Mouse (Mus musculus) gastrocnemius, adult 2 months (tissue): ENCODE measurements at regions not wholly inside any gene's neighbourhood (a gene's known extent, or its start where the extent isn't known, plus 50 kb on each side); places are given as distances from the start of the nearest gene placed in this dataset.
A peak's percentile ranks its signal among the peaks of the same experiment; 100 is the strongest.

Experiments
- DNase-seq: peaks from one replicate; pipeline ENCODE4 v3.0.0; 2022
- H3K27ac ChIP-seq: fragments of 200-600 bp; 2 replicates; pipeline ENCODE4 v1.8.1; 2022; ENCODE audit warnings: mild to moderate bottlenecking
- H3K4me3 ChIP-seq: fragments of 200-600 bp; 2 replicates; pipeline ENCODE4 v1.8.1; 2022; ENCODE audit warnings: mild to moderate bottlenecking, moderate library complexity
- CTCF ChIP-seq: fragments of 200-600 bp; IDR thresholded peaks from 2 replicates; pipeline ENCODE4 v1.8.1; 2022; ENCODE audit warnings: antibody characterized with exemption, mild to moderate bottlenecking, moderate library complexity
- intact Hi-C: fragments of 180-260 bp; cut with DNase I; formaldehyde crosslinking; loops from one replicate; pipeline ENCODE4 v1.15.1; 2025

DNA sequence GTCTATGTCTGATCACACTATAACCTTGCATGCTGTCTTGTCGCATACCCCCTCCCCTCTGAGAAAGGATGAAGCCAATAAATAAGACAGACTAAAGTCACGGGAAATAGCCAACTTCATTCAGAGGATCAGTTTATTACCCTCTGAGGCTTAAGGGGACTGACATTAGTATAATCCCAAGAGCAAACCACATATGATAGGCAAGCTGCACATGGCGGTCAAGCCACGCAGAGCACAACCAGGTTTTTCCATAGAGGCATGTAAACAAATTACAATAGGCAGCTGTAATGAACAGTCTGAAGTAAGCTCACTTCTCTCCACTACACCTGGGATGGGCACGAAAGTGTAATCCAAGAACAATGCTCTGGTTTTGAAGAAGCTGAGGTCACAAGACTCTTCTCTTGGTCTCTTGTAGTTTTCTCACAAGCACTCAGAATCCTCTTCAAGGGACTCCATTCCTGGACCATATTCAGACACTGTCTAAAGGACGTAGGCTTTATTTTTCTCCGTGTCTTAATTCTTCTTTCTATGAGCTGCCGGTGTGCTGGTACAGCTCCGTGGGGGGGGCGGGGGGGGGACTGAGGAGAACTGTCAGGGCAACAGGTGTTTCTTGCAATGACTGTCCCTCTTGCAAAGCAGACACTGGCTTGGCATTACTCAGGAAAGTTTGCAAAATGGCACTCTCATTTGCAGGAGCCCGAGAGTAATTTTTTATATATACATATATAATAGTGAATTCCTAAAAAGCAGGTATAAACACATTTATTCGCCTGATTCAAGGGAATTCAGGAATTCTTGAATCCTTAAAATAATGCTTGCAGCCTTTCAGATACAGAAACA is 118.4 kb upstream of the Itga4 start:
- Histone ChIP-seq H3K4me3 (no peak overlapping the region), H3K27ac (no peak overlapping the region)
- no peak for TF ChIP-seq CTCF
- no peak for DNase-seq
- intact Hi-C loops: no loop called here

- DNase-seq: no peak
- TF ChIP-seq CTCF: no peak
- intact Hi-C loops: no loop called here
- Histone ChIP-seq H3K4me3 (no peak overlapping the region), H3K27ac (no peak overlapping the region)
Observed at GRCm38 (mm10) chr2:79137694-79138171, 117.5 kb upstream of the Itga4 start.

GRCm38 (mm10) chr2:79138368-79139109 is 116.7 kb upstream of the Itga4 start:
- no peak for DNase-seq
- intact Hi-C loops: no loop called here
- Histone ChIP-seq H3K27ac (no peak overlapping the region), H3K4me3 (no peak overlapping the region)
- TF ChIP-seq CTCF: no peak

GRCm38 (mm10) chr2:79141961-79142360 is 113.3 kb upstream of the Itga4 start:
- Histone ChIP-seq H3K27ac (no peak overlapping the region), H3K4me3 (no peak overlapping the region)
- intact Hi-C loops: loop anchor here (10.0 kb wide), 1 partner anchor 57 kb away; no protein-coding TSS in a partner anchor
- TF ChIP-seq CTCF: no peak
- DNase-seq: no peak

DNA sequence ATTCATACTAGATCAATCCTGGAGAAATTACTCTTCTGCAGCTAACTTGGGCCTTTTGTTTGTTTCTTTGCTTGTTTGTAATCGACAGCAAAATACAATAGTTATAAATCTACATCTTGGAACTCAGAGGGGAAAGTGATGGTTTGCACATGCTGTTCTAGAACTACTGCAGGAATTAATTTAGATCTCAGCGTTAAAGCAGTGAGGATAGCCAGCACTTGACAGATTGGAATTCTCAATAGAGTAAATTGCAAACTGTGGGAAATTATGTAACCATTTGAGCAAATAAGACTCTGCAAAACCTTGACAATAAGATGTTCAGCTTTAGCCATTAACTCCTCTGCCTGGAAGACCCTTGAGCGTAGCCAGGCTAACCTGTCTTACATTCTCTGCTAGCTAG is 112.0 kb upstream of the Itga4 start:
- no peak for DNase-seq
- Histone ChIP-seq H3K4me3 (no peak overlapping the region), H3K27ac (no peak overlapping the region)
- no peak for TF ChIP-seq CTCF
- intact Hi-C loops: loop anchor here (10.0 kb wide), 1 partner anchor 58 kb away; no protein-coding TSS in a partner anchor

GRCm38 (mm10) chr2:79145897-79146296 is 109.3 kb upstream of the Itga4 start:
- Histone ChIP-seq H3K27ac (no peak overlapping the region), H3K4me3 (no peak overlapping the region)
- intact Hi-C loops: loop anchor here (10.0 kb wide), 1 partner anchor 61 kb away; no protein-coding TSS in a partner anchor
- no peak for DNase-seq
- no peak for TF ChIP-seq CTCF

DNA sequence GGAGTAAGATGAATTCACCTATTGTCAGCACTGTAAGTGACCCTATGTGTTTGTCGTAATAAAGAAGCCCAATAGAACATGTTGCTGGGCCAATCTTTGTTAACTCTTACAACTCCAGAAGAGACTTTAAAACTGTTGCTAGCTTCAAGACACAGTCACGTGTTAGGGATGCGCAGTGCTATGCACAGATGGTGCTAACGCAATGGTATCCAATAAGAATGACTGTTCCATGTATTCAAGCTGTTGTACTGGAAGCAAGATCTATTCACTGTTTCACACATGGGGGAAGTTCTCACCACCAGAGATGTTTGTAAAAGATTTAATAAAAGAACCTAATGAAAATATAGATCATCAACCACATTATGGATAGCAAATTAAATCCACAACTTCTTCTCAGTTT is 108.7 kb upstream of the Itga4 start:
- intact Hi-C loops: loop anchor here (10.0 kb wide), 1 partner anchor 62 kb away; no protein-coding TSS in a partner anchor
- Histone ChIP-seq H3K27ac (no peak overlapping the region), H3K4me3 (no peak overlapping the region)
- DNase-seq: no peak
- TF ChIP-seq CTCF: no peak

DNA sequence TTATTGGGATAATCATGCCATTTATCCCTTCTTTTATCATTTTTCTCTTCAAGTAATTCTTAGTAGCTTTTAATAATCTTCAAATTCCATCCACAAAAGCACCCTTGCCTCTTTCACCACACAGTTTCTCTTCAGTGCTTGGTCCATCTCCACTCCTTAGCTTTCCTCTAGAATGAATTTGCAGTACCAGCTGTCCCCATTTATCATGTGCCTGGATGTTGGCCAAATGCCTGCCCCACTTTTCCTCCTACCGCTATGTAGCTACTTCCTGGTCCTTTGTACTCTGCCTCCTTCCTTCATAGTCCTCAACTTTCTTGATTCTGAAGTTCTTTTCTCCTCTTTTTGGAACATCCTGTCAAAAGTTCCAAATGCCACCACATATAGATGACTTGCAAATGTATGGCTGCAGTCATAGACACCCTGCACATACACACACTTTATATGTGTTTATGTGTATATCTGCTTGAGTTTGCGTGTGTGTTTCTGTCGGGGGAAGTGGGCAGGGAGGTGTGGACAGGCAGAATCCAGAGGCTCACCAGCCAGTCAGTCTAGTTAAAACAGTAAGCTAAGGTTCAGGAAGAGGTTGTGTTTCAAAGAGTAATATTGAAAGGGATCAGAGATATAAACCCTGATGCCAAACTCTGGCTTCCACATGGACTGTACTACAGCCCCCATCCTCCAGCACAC is 106.1 kb upstream of the Itga4 start:
- TF ChIP-seq CTCF: no peak
- Histone ChIP-seq H3K4me3 (no peak overlapping the region), H3K27ac (peak overlapping the region; percentile 50)
- DNase-seq: peak; percentile 67
- intact Hi-C loops: loop anchor here (10.0 kb wide), 1 partner anchor 64 kb away; no protein-coding TSS in a partner anchor

GRCm38 (mm10) chr2:79151610-79152009 is 103.6 kb upstream of the Itga4 start:
- Histone ChIP-seq H3K4me3 (no peak overlapping the region), H3K27ac (no peak overlapping the region)
- intact Hi-C loops: no loop called here
- TF ChIP-seq CTCF: no peak
- no peak for DNase-seq

GRCm38 (mm10) chr2:79152031-79152694 is 103.1 kb upstream of the Itga4 start:
- H3K4me3 ChIP-seq: no peak overlapping the region
- TF ChIP-seq CTCF: no peak
- intact Hi-C loops: no loop called here
- no peak for DNase-seq
- no peak overlapping the region for H3K27ac ChIP-seq

GRCm38 (mm10) chr2:79152695-79153057 is 102.5 kb upstream of the Itga4 start:
- intact Hi-C loops: no loop called here
- no peak for TF ChIP-seq CTCF
- no peak for DNase-seq
- Histone ChIP-seq H3K4me3 (no peak overlapping the region), H3K27ac (no peak overlapping the region)

DNA sequence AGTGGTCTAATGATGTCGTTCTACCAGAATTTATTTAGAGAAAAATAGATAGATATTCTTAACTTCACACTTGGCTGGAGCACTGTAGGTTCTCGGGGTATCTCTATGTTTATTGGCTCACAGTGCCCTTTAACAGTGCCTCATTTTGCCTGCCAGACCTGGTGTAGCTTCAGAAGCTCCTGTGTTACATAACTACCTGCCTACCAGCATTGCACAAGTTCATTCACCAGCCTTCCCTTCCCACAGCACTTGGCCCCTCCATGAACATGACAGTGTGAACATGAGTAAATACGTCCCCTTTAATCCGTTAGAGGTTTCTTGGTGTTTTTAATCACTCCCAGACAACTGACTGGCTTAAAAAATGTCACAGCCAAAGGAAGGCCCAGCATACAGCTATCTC is 102.2 kb upstream of the Itga4 start:
- no peak for TF ChIP-seq CTCF
- intact Hi-C loops: no loop called here
- no peak for DNase-seq
- no peak overlapping the region for H3K4me3 ChIP-seq
- H3K27ac ChIP-seq: no peak overlapping the region
